Mouse (Mus musculus) forebrain, embryonic 13.5 days (tissue): Measurements from ENCODE around the gene Gimap5. TPM values are rescaled to one million over a fixed set of nuclear protein-coding genes. Genes with fewer than 3 reads are reported as not detected.

Experiments used
- ATAC-seq: fragments of 200-750 bp; cut with Nextera tagmentation; 2 replicates; pipeline ENCODE4 v1.8.0; 2017
- H3K27ac ChIP-seq: fragments of 300-500 bp; sonication (generic); 2 replicates; pipeline ENCODE4 v1.5.1; 2015; ENCODE audit warnings: inconsistent platforms, mild to moderate bottlenecking, moderate library complexity
- H3K27me3 ChIP-seq: fragments of 300-500 bp; sonication (generic); 2 replicates; pipeline ENCODE4 v1.6.1; 2015; ENCODE audit warnings: mild to moderate bottlenecking, inconsistent platforms
- H3K36me3 ChIP-seq: fragments of 300-500 bp; sonication (generic); 2 replicates; pipeline ENCODE4 v1.6.1; 2015; ENCODE audit warnings: mild to moderate bottlenecking, inconsistent platforms; ENCODE audit not compliant: poor library complexity, severe bottlenecking
- H3K4me1 ChIP-seq: fragments of 300-500 bp; sonication (generic); 2 replicates; pipeline ENCODE4 v1.6.1; 2015; ENCODE audit warnings: inconsistent platforms
- H3K4me2 ChIP-seq: fragments of 300-500 bp; sonication (generic); 2 replicates; pipeline ENCODE4 v1.6.1; 2015; ENCODE audit warnings: inconsistent platforms, mild to moderate bottlenecking, moderate library complexity
- H3K4me3 ChIP-seq: fragments of 300-500 bp; sonication (generic); 2 replicates; pipeline ENCODE4 v1.5.1; 2015; ENCODE audit warnings: mild to moderate bottlenecking, inconsistent platforms
- H3K9ac ChIP-seq: fragments of 300-500 bp; sonication (generic); 2 replicates; pipeline ENCODE4 v1.6.1; 2015; ENCODE audit warnings: mild to moderate bottlenecking, inconsistent platforms
- H3K9me3 ChIP-seq: fragments of 300-500 bp; sonication (generic); replicated peaks from 2 replicates; pipeline ENCODE4 v1.6.1; 2016; ENCODE audit warnings: inconsistent platforms
- WGBS: fragments of 180-500 bp; shearing (Covaris S2); methylation state at CpG from one replicate; pipeline ENCODE4 v1.1.7; 2015; 5-methylcytosine and 5-hydroxymethylcytosine counted together
- polyA plus RNA-seq: library from polyadenylated mRNA; unstranded; fragments of >200 nt; fragmentation: Nextera tagmentation; extraction: Ambion mirVana; gene quantifications from 2 replicates; pipeline ENCODE4 v1.2.1, GENCODE M21; 2015

Gimap5 gene
- 0.91 and 1.1 TPM in 2 replicates for polyA plus RNA-seq

- peaks cover 33% of the 10 kb centered on the region for H3K27me3 ChIP-seq
- H3K9ac ChIP-seq: no peak within 1 kb of the TSS
- no peak within 1 kb of the TSS for H3K4me3 ChIP-seq
- no peaks in the 10 kb centered on the region for H3K36me3 ChIP-seq
- 45% methylated on average over 16 of the region's 16 CpGs for WGBS
- peaks cover 9% of the 10 kb centered on the region; the same call in 1 of the 2 replicates for H3K4me1 ChIP-seq
- no peak for ATAC-seq
- no peaks in the 10 kb centered on the region for H3K9me3 ChIP-seq
- no peak within 1 kb of the TSS for H3K27ac ChIP-seq
- peak within 1 kb of the TSS; percentile 20; the same call in 1 of the 2 replicates for H3K4me2 ChIP-seq
These were observed at the start of gene Gimap5 for GRCm38 (mm10) chr6:48745959-48746889. TSS of gene Gimap5 (plus strand) at chr6:48746197.

DNA sequence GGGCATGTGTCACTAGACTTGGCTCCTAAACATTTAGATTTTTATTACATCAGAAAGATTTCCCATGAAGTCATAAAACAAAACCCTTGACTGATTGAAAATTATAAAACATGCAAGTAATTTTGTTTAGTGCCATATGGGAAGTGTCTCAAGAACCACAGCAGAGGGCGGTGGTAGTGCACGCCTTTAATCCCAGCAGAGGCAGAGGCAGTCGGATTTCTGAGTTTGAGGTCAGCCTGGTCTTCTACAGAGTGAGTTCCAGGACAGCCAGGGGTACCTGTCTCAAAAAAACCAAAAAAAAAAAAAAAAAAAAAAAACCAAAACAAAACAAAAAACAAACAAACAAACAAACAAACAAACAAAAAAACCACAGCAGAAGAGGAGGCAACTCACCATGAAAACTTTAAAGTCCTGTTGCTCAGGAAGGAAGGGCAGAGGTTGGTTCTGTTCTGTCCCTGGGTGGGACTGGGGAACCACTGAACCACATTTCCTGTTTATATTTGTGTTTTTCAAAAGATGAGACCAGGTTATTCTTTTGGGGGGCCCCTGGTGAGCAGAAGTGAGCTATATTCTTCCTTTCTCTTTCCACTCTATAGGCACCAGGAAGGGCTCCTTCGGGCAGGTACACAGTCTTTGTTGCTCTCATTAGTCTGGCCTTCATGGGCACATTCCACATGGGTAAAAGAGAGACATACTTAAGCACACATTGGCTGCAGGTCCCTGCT is 49.0 kb upstream of the Gimap5 start:
- H3K4me1 ChIP-seq: no peaks in the 10 kb centered on the region
- H3K9me3 ChIP-seq: 0 out of 2 replicates have a peak, but pooled peaks cover 3% of the 10 kb centered on the region
- no peak overlapping the region for H3K4me2 ChIP-seq
- H3K27me3 ChIP-seq: no peaks in the 10 kb centered on the region
- H3K27ac ChIP-seq: no peak overlapping the region
- no peak for ATAC-seq
- no peaks in the 10 kb centered on the region for H3K36me3 ChIP-seq
- H3K4me3 ChIP-seq: no peak overlapping the region
- H3K9ac ChIP-seq: no peak overlapping the region
- 74% methylated on average over 4 of the region's 4 CpGs for WGBS

DNA sequence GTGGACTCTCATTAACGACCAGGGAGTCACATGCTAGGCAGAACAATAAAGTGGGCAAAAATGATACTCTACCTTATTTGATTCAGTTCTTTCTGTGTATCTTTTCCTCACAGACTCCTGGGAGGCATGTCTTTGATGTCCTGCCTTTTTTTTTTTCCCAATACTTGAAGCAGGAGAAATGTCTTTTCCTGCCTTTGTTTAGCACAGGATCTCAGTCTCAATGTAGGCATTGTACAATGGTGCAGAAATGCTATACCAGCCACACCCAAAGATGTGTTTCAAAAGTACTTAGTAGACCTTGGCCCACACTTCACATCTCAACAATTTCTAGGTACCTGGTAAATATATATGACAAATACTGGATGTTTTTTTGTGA is 48.5 kb upstream of the Gimap5 start:
- ATAC-seq: no peak
- H3K9ac ChIP-seq: no peak overlapping the region
- no peak overlapping the region for H3K27ac ChIP-seq
- H3K9me3 ChIP-seq: 0 out of 2 replicates have a peak, but pooled peaks cover 3% of the 10 kb centered on the region
- no peak overlapping the region for H3K4me3 ChIP-seq
- H3K4me2 ChIP-seq: no peak overlapping the region
- H3K27me3 ChIP-seq: no peaks in the 10 kb centered on the region
- H3K4me1 ChIP-seq: no peaks in the 10 kb centered on the region
- no peaks in the 10 kb centered on the region for H3K36me3 ChIP-seq
- 16% methylated on average over 1 of the region's 1 CpGs for WGBS

- Histone ChIP-seq H3K9me3 (0 out of 2 replicates have a peak, but pooled peaks cover 3% of the 10 kb centered on the region), H3K27me3 (no peaks in the 10 kb centered on the region), H3K4me2 (no peak overlapping the region), H3K27ac (no peak overlapping the region), H3K9ac (no peak overlapping the region), H3K36me3 (no peaks in the 10 kb centered on the region), H3K4me3 (no peak overlapping the region), H3K4me1 (no peaks in the 10 kb centered on the region)
- ATAC-seq: no peak
- 77% methylated on average over 7 of the region's 7 CpGs for WGBS
These were observed 47.7 kb upstream of the Gimap5 start for GRCm38 (mm10) chr6:48698066-48698856.

DNA sequence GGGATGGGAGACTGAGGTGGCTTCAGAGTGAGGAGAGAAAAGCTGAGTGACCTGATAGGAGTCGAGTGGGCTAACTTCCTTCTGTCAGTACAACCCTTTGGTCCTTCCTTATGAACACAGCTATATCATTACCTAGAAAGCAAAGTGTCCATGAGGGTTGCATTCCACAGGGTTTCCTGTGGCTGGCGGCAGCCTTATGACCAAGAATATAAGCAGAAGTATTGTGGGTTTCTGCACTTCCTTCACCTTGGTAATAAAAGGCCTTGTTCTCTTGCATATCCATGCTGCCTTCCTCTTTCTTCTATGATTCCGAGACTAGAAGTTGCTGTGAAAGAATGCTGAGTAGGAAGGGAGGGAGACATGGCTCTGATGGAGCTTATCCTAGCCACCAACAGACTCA is 47.1 kb upstream of the Gimap5 start:
- H3K4me2 ChIP-seq: no peak overlapping the region
- 85% methylated on average over 3 of the region's 3 CpGs for WGBS
- H3K36me3 ChIP-seq: no peaks in the 10 kb centered on the region
- H3K4me1 ChIP-seq: no peaks in the 10 kb centered on the region
- no peak overlapping the region for H3K9ac ChIP-seq
- no peak overlapping the region for H3K27ac ChIP-seq
- 0 out of 2 replicates have a peak, but pooled peaks cover 3% of the 10 kb centered on the region for H3K9me3 ChIP-seq
- H3K27me3 ChIP-seq: no peaks in the 10 kb centered on the region
- no peak for ATAC-seq
- H3K4me3 ChIP-seq: no peak overlapping the region

GRCm38 (mm10) chr6:48700251-48701075 is 45.5 kb upstream of the Gimap5 start:
- 64% methylated on average over 5 of the region's 5 CpGs for WGBS
- H3K36me3 ChIP-seq: no peaks in the 10 kb centered on the region
- no peaks in the 10 kb centered on the region for H3K27me3 ChIP-seq
- H3K4me2 ChIP-seq: no peak overlapping the region
- no peak for ATAC-seq
- no peak overlapping the region for H3K27ac ChIP-seq
- no peak overlapping the region for H3K9ac ChIP-seq
- no peaks in the 10 kb centered on the region for H3K9me3 ChIP-seq
- H3K4me3 ChIP-seq: no peak overlapping the region
- H3K4me1 ChIP-seq: no peaks in the 10 kb centered on the region

- H3K36me3 ChIP-seq: no peaks in the 10 kb centered on the region
- H3K4me1 ChIP-seq: no peaks in the 10 kb centered on the region
- H3K9ac ChIP-seq: no peak overlapping the region
- 87% methylated on average over 7 of the region's 7 CpGs for WGBS
- H3K4me3 ChIP-seq: no peak overlapping the region
- no peak overlapping the region for H3K27ac ChIP-seq
- H3K9me3 ChIP-seq: no peaks in the 10 kb centered on the region
- H3K4me2 ChIP-seq: no peak overlapping the region
- ATAC-seq: no peak
- no peaks in the 10 kb centered on the region for H3K27me3 ChIP-seq
These were observed 43.9 kb upstream of the Gimap5 start for GRCm38 (mm10) chr6:48702146-48702545.

DNA sequence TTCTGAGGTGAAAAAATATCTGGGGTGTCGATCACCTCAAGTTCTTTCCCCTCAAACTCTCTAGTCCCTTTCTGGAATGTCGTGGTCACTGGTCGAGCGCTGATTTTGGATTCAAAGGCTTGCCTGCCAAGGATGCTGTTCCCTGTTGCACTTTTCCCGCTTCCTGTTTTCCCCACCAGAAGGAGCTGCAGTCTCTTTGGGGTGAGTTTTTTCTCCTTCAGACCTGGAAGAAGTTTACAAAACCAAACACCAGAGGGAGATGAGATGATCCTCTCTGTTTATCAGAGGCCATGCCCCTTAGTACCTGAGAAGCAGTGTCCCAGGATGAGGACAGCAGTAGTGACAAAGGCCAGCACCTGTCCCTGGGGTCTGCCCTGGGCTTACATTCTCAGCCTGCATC is 43.4 kb upstream of the Gimap5 start:
- Histone ChIP-seq H3K4me3 (no peak overlapping the region), H3K36me3 (no peaks in the 10 kb centered on the region), H3K27ac (no peak overlapping the region), H3K9me3 (no peaks in the 10 kb centered on the region), H3K4me1 (no peaks in the 10 kb centered on the region), H3K4me2 (no peak overlapping the region), H3K27me3 (no peaks in the 10 kb centered on the region), H3K9ac (no peak overlapping the region)
- WGBS: 73% methylated on average over 5 of the region's 5 CpGs
- ATAC-seq: no peak

GRCm38 (mm10) chr6:48704146-48704545 is 41.9 kb upstream of the Gimap5 start:
- Histone ChIP-seq H3K27me3 (no peaks in the 10 kb centered on the region), H3K4me3 (no peak overlapping the region), H3K36me3 (no peaks in the 10 kb centered on the region), H3K4me2 (no peak overlapping the region), H3K4me1 (no peaks in the 10 kb centered on the region), H3K9me3 (no peaks in the 10 kb centered on the region), H3K27ac (no peak overlapping the region), H3K9ac (no peak overlapping the region)
- no peak for ATAC-seq

- Histone ChIP-seq H3K27me3 (no peaks in the 10 kb centered on the region), H3K36me3 (no peaks in the 10 kb centered on the region), H3K27ac (no peak overlapping the region), H3K4me3 (no peak overlapping the region), H3K4me1 (no peaks in the 10 kb centered on the region), H3K4me2 (no peak overlapping the region), H3K9ac (no peak overlapping the region), H3K9me3 (no peaks in the 10 kb centered on the region)
- no peak for ATAC-seq
- WGBS: 46% methylated on average over 3 of the region's 3 CpGs
These were observed 39.9 kb upstream of the Gimap5 start for GRCm38 (mm10) chr6:48706130-48706529.

DNA sequence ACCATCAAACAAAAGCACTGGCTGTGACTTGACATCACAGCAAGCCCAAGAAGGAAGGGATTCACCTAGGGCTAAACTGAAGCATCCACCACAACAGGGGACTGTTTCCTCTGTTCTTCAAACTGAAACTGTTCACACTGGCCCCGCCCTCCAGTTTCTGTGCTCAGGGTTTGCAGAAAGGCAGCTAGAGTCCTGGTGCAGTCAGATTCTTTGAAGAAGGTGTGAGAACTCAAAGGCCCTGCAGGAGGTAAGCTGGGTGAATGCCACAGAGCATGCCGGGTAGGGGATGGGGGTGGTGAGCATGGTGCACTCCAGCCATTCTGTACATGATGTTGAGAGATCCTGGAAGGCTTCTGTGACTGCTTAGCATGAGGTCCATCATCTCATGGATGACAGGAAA is 27.5 kb upstream of the Gimap5 start, which contains the start of the genes Gm28053 and Gimap7:
Gm28053 (plus strand) TSS at position 153 of the 400 bp plus-strand sequence.
Gimap7 (plus strand) TSS at position 167 of the 400 bp plus-strand sequence.
- Histone ChIP-seq H3K4me3 (no peak within 1 kb of the TSS), H3K27ac (no peak within 1 kb of the TSS), H3K9ac (no peak within 1 kb of the TSS), H3K4me1 (no peaks in the 10 kb centered on the region), H3K36me3 (no peaks in the 10 kb centered on the region), H3K27me3 (no peaks in the 10 kb centered on the region), H3K4me2 (no peak within 1 kb of the TSS), H3K9me3 (no peaks in the 10 kb centered on the region)
- WGBS: 46% methylated on average over 2 of the region's 2 CpGs
- no peak for ATAC-seq
